Mouse (Mus musculus) hindbrain, postnatal 0 days (tissue): ENCODE measurements around the gene Pnpla2. TPM values are rescaled to one million over a fixed set of nuclear protein-coding genes. Genes with fewer than 3 reads are reported as not detected.
A peak's percentile ranks its signal among the peaks of the same experiment; 100 is the strongest.

ENCODE experiments used
- ATAC-seq: fragments of 200-750 bp; cut with Nextera tagmentation; 2 replicates; pipeline ENCODE4 v1.8.0; 2017; ENCODE audit warnings: mild to moderate bottlenecking, moderate TSS enrichment, moderate library complexity
- DNase-seq: peaks from one replicate; pipeline ENCODE4 v3.0.0-alpha.2; 2015; ENCODE audit warnings: low spot score
- H3K27ac ChIP-seq: fragments of 300-500 bp; sonication (generic); 2 replicates; pipeline ENCODE4 v1.5.1; 2014; ENCODE audit warnings: mild to moderate bottlenecking
- H3K27me3 ChIP-seq: fragments of 300-500 bp; sonication (generic); 2 replicates; pipeline ENCODE4 v1.6.1; 2014; ENCODE audit warnings: low read length, mixed read lengths; ENCODE audit not compliant: insufficient read depth
- H3K36me3 ChIP-seq: fragments of 300-500 bp; sonication (generic); 2 replicates; pipeline ENCODE4 v1.6.1; 2014; ENCODE audit warnings: low read length, mixed read lengths; ENCODE audit not compliant: insufficient read depth
- H3K4me1 ChIP-seq: fragments of 300-500 bp; sonication (generic); 2 replicates; pipeline ENCODE4 v1.6.1; 2014; ENCODE audit warnings: antibody characterized with exemption, low read length, mixed read lengths; ENCODE audit not compliant: insufficient read depth
- H3K4me2 ChIP-seq: fragments of 300-500 bp; sonication (generic); 2 replicates; pipeline ENCODE4 v1.6.1; 2014; ENCODE audit warnings: low read depth, mild to moderate bottlenecking, low read length, moderate library complexity, mixed read lengths
- H3K4me3 ChIP-seq: fragments of 300-500 bp; sonication (generic); 2 replicates; pipeline ENCODE4 v1.5.1; 2014; ENCODE audit warnings: low read length
- H3K9ac ChIP-seq: fragments of 300-500 bp; sonication (generic); replicated peaks from 2 replicates; pipeline ENCODE4 v1.6.1; 2014; ENCODE audit warnings: mild to moderate bottlenecking, low read length, moderate library complexity, mixed read lengths
- H3K9me3 ChIP-seq: fragments of 300-500 bp; sonication (generic); 2 replicates; pipeline ENCODE4 v1.6.1; 2016; ENCODE audit warnings: low read length, mixed read lengths
- CTCF ChIP-seq: IDR thresholded peaks from 2 replicates; pipeline ENCODE4 v1.5.1; 2016; ENCODE audit warnings: antibody characterized with exemption, control low read depth, low read depth
- WGBS: fragments of 180-500 bp; shearing (Covaris S2); extraction: QIAGEN DNeasy Blood & Tissue Kit; methylation state at CpG from one replicate; pipeline ENCODE4 v1.1.7; 2014; 5-methylcytosine and 5-hydroxymethylcytosine counted together
- polyA plus RNA-seq: library from polyadenylated mRNA; unstranded; fragments of >200 nt; fragmentation: Nextera tagmentation; extraction: Ambion mirVana; gene quantifications from 2 replicates; pipeline ENCODE4 v1.2.1, GENCODE M21; 2015
- total RNA-seq: library from RNA; depleted of rRNA; stranded (reverse); fragments of >200 nt; gene quantifications from 2 replicates; pipeline ENCODE4 v1.2.3, GENCODE M21; 2014

The Pnpla2 gene
- total and polyA plus RNA-seq, 2 experiments from 2014 or later = 8.5 to 22.4 TPM

- Histone ChIP-seq H3K4me1 (peaks cover 27% of the 10 kb centered on the region), H3K27ac (peak overlapping the region; percentile 52; the same call in 1 of the 2 replicates), H3K4me2 (no peak overlapping the region), H3K27me3 (no peaks in the 10 kb centered on the region), H3K9ac (no peak overlapping the region), H3K4me3 (no peak overlapping the region), H3K36me3 (peaks cover 16% of the 10 kb centered on the region; the same call in 1 of the 2 replicates), H3K9me3 (no peaks in the 10 kb centered on the region)
- DNase-seq = no peak
- no peak for TF ChIP-seq CTCF
- ATAC-seq = no peak
- WGBS = 71% methylated on average over 8 of the region's 8 CpGs
Observed at GRCm38 (mm10) chr7:141432186-141432611, 22.8 kb upstream of the Pnpla2 start.

DNA sequence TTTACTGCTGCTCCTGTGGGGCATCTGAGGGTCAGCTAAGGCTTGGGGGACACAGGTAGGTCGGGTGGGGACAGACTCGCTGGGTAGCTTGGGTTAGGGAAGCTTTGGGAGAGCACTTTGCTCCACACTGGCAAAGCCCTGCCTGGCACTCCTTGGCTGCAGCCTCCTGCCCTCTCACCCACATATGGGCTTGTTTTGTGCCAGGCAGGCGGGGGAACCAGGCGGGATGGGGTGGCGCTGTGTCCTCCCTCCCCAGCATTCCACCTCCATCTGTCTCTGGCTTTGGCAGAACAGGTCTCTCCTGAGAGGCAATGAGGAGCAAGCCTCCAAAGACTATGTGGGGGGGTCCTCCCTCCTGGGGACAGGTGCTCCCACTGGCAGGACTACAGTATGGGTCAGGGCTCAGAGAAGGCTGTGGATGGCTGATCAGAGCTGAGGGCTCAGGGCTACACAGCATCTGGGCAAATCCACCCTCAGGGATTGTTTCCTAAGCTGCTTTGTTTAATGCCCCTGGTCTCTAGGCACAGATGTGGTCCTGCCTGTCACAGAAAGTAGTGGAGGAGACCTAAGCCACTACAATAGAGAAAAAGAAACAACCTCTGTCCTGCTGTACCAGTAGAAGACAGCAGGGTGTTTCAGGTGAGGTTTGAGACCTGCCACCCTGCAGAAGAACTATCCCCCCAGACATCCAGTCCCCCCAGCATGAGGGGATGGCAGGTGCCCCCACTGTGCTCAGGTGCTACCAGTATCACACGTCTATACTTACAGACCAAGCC lies 22.1 kb upstream of the Pnpla2 start:
- H3K4me3 ChIP-seq = no peak overlapping the region
- H3K4me1 ChIP-seq = peaks cover 27% of the 10 kb centered on the region
- no peaks in the 10 kb centered on the region for H3K9me3 ChIP-seq
- no peak for TF ChIP-seq CTCF
- peaks cover 16% of the 10 kb centered on the region; the same call in 1 of the 2 replicates for H3K36me3 ChIP-seq
- 72% methylated on average over 6 of the region's 6 CpGs for WGBS
- DNase-seq (no peak), ATAC-seq (no peak)
- H3K27me3 ChIP-seq = no peaks in the 10 kb centered on the region
- H3K27ac ChIP-seq = peak overlapping the region; percentile 52
- peak overlapping the region; percentile 90 for H3K4me2 ChIP-seq
- H3K9ac ChIP-seq = peak overlapping the region; percentile 56; the same call in 1 of the 2 replicates

GRCm38 (mm10) chr7:141433517-141434400 lies 21.2 kb upstream of the Pnpla2 start:
- TF ChIP-seq CTCF = no peak
- ATAC-seq (no peak), DNase-seq (no peak)
- no peaks in the 10 kb centered on the region for H3K9me3 ChIP-seq
- H3K36me3 ChIP-seq = peaks cover 16% of the 10 kb centered on the region; the same call in 1 of the 2 replicates
- no peaks in the 10 kb centered on the region for H3K27me3 ChIP-seq
- peak overlapping the region; percentile 79 for H3K27ac ChIP-seq
- peak overlapping the region; percentile 48 for H3K4me3 ChIP-seq
- H3K4me1 ChIP-seq = peaks cover 27% of the 10 kb centered on the region
- WGBS = 66% methylated on average over 15 of the region's 15 CpGs
- peak overlapping the region; percentile 56 for H3K9ac ChIP-seq
- peak overlapping the region; percentile 90 for H3K4me2 ChIP-seq

- ATAC-seq = no peak
Observed at GRCm38 (mm10) chr7:141434464-141434863, 20.5 kb upstream of the Pnpla2 start.

DNA sequence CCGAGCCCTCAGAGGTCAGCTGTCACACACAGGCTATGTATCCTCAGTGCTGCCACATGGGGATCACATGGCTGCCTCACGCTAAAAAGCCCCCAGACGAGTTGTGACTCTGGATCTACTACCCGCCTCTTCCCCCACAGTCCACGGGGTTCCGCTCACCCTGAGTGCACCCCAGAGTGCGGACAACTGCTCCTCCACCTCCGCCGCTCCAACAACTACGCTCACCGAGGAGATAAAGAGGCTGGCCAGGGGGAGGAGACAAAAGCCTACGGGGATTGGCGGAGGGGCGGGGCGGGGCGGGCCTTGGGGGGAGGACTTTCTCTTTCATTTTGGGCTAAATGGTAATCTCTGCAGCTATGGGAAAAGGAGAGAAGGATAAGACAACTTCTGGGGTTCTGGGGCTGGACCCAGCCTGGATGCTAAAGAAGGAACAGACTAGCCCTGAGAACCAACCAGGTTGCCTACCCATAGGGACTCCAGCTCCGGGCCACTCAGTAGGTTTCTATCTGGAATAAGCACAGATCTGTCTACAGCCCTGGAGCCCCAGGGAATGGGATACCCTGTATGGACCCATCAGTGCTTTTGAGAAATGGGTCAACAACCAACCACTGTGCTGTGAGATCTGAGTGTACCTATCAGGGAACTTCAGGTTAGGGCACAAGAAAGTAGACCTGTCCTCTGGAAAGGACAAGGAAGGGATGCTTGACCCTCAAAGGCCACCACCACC lies 19.7 kb upstream of the Pnpla2 start:
- peaks cover 27% of the 10 kb centered on the region for H3K4me1 ChIP-seq

More at GRCm38 (mm10) chr7:141434464-141434863, 20.5 kb upstream of the Pnpla2 start:
- H3K4me2 ChIP-seq = peak overlapping the region; percentile 90
- TF ChIP-seq CTCF = no peak
- H3K4me1 ChIP-seq = peaks cover 27% of the 10 kb centered on the region
- H3K36me3 ChIP-seq = peaks cover 16% of the 10 kb centered on the region; the same call in 1 of the 2 replicates
- WGBS = 10% methylated on average over 8 of the region's 8 CpGs
- no peaks in the 10 kb centered on the region for H3K9me3 ChIP-seq
- H3K27me3 ChIP-seq = no peaks in the 10 kb centered on the region
- DNase-seq = peak; percentile 82
- H3K4me3 ChIP-seq = peak overlapping the region; percentile 48
- H3K9ac ChIP-seq = peak overlapping the region; percentile 56
- peak overlapping the region; percentile 79 for H3K27ac ChIP-seq

More for the DNA sequence above, 19.7 kb upstream of the Pnpla2 start:
- H3K36me3 ChIP-seq = peaks cover 16% of the 10 kb centered on the region; the same call in 1 of the 2 replicates
- H3K9me3 ChIP-seq = no peaks in the 10 kb centered on the region
- ATAC-seq (peak; percentile 10; the same call in 1 of the 2 replicates), DNase-seq (peak; percentile 64)
- TF ChIP-seq CTCF = no peak
- H3K27me3 ChIP-seq = no peaks in the 10 kb centered on the region
- H3K27ac ChIP-seq = peak overlapping the region; percentile 79
- 3% methylated on average over 17 of the region's 17 CpGs for WGBS
- H3K4me2 ChIP-seq = peak overlapping the region; percentile 90
- H3K9ac ChIP-seq = peak overlapping the region; percentile 56
- peak overlapping the region; percentile 48 for H3K4me3 ChIP-seq
